Mouse (Mus musculus) stomach, postnatal 0 days (tissue): ENCODE data around the gene C130050O18Rik. TPM values are rescaled to one million over a fixed set of nuclear protein-coding genes. Genes with fewer than 3 reads are reported as not detected.

Experiments used
- ATAC-seq: fragments of 200-750 bp; cut with Nextera tagmentation; 2 replicates; pipeline ENCODE4 v1.8.0; 2017; ENCODE audit not compliant: low FRiP score, low TSS enrichment
- DNase-seq: peaks from one replicate; pipeline ENCODE4 v3.0.0-alpha.2; 2016; ENCODE audit warnings: low spot score
- H3K27ac ChIP-seq: fragments of 300-500 bp; sonication (generic); replicated peaks from 2 replicates; pipeline ENCODE4 v1.5.1; 2014; ENCODE audit warnings: mild to moderate bottlenecking, control low read depth
- H3K27me3 ChIP-seq: fragments of 300-500 bp; sonication (generic); 2 replicates; pipeline ENCODE4 v1.6.1; 2014; ENCODE audit warnings: low read length; ENCODE audit not compliant: control insufficient read depth, insufficient read depth
- H3K36me3 ChIP-seq: fragments of 300-500 bp; sonication (generic); 2 replicates; pipeline ENCODE4 v1.6.1; 2014; ENCODE audit warnings: low read length, mixed read lengths; ENCODE audit not compliant: control insufficient read depth, insufficient read depth
- H3K4me1 ChIP-seq: fragments of 300-500 bp; sonication (generic); replicated peaks from 2 replicates; pipeline ENCODE4 v1.6.1; 2014; ENCODE audit warnings: antibody characterized with exemption; ENCODE audit not compliant: control insufficient read depth, insufficient read depth
- H3K4me2 ChIP-seq: fragments of 300-500 bp; sonication (generic); replicated peaks from 2 replicates; pipeline ENCODE4 v1.6.1; 2014; ENCODE audit warnings: low read depth, mild to moderate bottlenecking, control low read depth, moderate library complexity
- H3K4me3 ChIP-seq: fragments of 300-500 bp; sonication (generic); 2 replicates; pipeline ENCODE4 v1.5.1; 2014; ENCODE audit warnings: low read depth, low read length, control low read depth
- H3K9ac ChIP-seq: fragments of 300-500 bp; sonication (generic); 2 replicates; pipeline ENCODE4 v1.6.1; 2014; ENCODE audit warnings: mild to moderate bottlenecking, low read length, control low read depth, mixed read lengths
- H3K9me3 ChIP-seq: fragments of 300-500 bp; sonication (generic); 2 replicates; pipeline ENCODE4 v1.6.1; 2016; ENCODE audit warnings: low read length; ENCODE audit not compliant: control insufficient read depth
- CTCF ChIP-seq: IDR thresholded peaks from 2 replicates; pipeline ENCODE4 v1.5.1; 2016; ENCODE audit warnings: antibody characterized with exemption, low read depth, mild to moderate bottlenecking, moderate library complexity
- EP300 ChIP-seq: optimal IDR thresholded peaks from 2 replicates; pipeline ENCODE3; 2016; ENCODE audit warnings: antibody characterized with exemption
- WGBS: fragments of 180-500 bp; shearing (Covaris S2); extraction: QIAGEN DNeasy Blood & Tissue Kit; methylation state at CpG from one replicate; pipeline ENCODE4 v1.1.7; 2014; 5-methylcytosine and 5-hydroxymethylcytosine counted together
- polyA plus RNA-seq: library from polyadenylated mRNA; unstranded; fragments of >200 nt; fragmentation: Nextera tagmentation; extraction: Ambion mirVana; gene quantifications from 2 replicates; pipeline ENCODE4 v1.2.1, GENCODE M21; 2015

Gene C130050O18Rik
- polyA plus RNA-seq, 1 experiment from 2014 or later: 0.46 TPM

DNA sequence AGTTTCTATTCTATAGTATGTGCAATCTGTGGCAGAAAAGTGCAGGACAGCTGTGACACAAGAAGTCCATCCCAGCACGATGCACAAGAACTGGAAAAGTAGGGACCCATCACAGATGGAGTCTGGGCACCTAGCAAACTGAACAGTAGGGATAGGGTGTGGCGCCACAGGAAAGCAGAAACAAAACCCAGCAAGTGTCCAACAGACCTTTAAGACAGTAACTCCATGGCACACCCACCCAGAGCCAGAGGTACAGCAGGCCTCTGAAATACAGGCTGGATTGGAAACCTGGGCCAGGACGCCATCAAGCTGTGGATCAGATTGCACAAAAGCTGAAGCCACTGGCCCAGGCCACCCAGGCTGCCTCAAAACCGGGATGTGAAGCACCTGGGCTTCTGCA, 37.9 kb downstream of the C130050O18Rik start:
- Histone ChIP-seq H3K27ac (no peak overlapping the region), H3K4me2 (no peak overlapping the region), H3K9me3 (no peaks in the 10 kb centered on the region), H3K4me1 (no peaks in the 10 kb centered on the region; the same call in 1 of the 2 replicates), H3K36me3 (no peaks in the 10 kb centered on the region), H3K9ac (no peak overlapping the region), H3K27me3 (no peaks in the 10 kb centered on the region), H3K4me3 (no peak overlapping the region)
- ATAC-seq: no peak
- WGBS: 60% methylated on average over 4 of the region's 4 CpGs
- TF ChIP-seq CTCF: no peak
- TF ChIP-seq EP300: no peak
- DNase-seq: no peak

GRCm38 (mm10) chr5:139445258-139445657, 40.2 kb downstream of the C130050O18Rik start:
- no peak for ATAC-seq
- no peak for DNase-seq
- no peaks in the 10 kb centered on the region for H3K9me3 ChIP-seq
- H3K27me3 ChIP-seq: no peaks in the 10 kb centered on the region
- WGBS: 82% methylated on average over 8 of the region's 8 CpGs
- no peak overlapping the region for H3K4me3 ChIP-seq
- no peak overlapping the region for H3K27ac ChIP-seq
- H3K36me3 ChIP-seq: no peaks in the 10 kb centered on the region
- no peak overlapping the region for H3K4me2 ChIP-seq
- H3K9ac ChIP-seq: no peak overlapping the region
- no peaks in the 10 kb centered on the region; the same call in 1 of the 2 replicates for H3K4me1 ChIP-seq
- peak; percentile 68 for TF ChIP-seq CTCF
- no peak for TF ChIP-seq EP300

GRCm38 (mm10) chr5:139448025-139448424, 42.9 kb downstream of the C130050O18Rik start:
- Histone ChIP-seq H3K4me1 (no peaks in the 10 kb centered on the region), H3K27ac (no peak overlapping the region), H3K4me2 (no peak overlapping the region), H3K4me3 (no peak overlapping the region), H3K27me3 (no peaks in the 10 kb centered on the region), H3K9ac (no peak overlapping the region), H3K36me3 (no peaks in the 10 kb centered on the region), H3K9me3 (no peaks in the 10 kb centered on the region)
- ATAC-seq: no peak
- no peak for DNase-seq
- WGBS: 76% methylated on average over 6 of the region's 6 CpGs
- TF ChIP-seq EP300 (no peak), CTCF (no peak)

GRCm38 (mm10) chr5:139449161-139449791, 44.2 kb downstream of the C130050O18Rik start:
- H3K27me3 ChIP-seq: no peaks in the 10 kb centered on the region
- H3K27ac ChIP-seq: no peak overlapping the region
- no peak overlapping the region for H3K4me3 ChIP-seq
- DNase-seq: no peak
- H3K9me3 ChIP-seq: no peaks in the 10 kb centered on the region
- H3K9ac ChIP-seq: 0 out of 2 replicates have a peak overlapping the region, but pooled peaks have one; percentile 1
- H3K4me1 ChIP-seq: no peaks in the 10 kb centered on the region
- no peak overlapping the region for H3K4me2 ChIP-seq
- H3K36me3 ChIP-seq: no peaks in the 10 kb centered on the region
- no peak for TF ChIP-seq CTCF
- no peak for TF ChIP-seq EP300
- ATAC-seq: no peak
- WGBS: 41% methylated on average over 5 of the region's 5 CpGs

DNA sequence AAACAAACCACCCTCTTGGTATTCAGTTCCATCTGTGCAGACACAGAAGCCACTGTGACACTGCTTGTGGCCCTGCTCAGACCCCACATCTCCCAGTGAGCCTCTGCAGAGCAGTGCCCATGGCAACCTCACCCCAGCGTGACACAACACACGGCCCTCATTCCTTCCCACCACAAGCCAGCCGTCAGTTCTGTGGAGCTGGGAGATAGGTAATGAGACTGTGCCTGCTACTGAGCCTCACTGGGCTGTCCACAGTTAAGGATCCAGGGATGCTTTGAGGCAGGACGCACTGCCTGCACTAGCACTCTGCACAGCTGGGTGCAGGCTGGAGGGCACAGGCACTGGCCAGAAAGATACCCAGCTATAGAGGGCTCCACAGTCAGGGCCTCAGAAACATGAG, 44.8 kb downstream of the C130050O18Rik start:
- WGBS: 37% methylated on average over 4 of the region's 4 CpGs
- Histone ChIP-seq H3K9me3 (no peaks in the 10 kb centered on the region), H3K36me3 (no peaks in the 10 kb centered on the region), H3K4me1 (no peaks in the 10 kb centered on the region), H3K4me2 (no peak overlapping the region), H3K4me3 (no peak overlapping the region), H3K27ac (no peak overlapping the region), H3K9ac (0 out of 2 replicates have a peak overlapping the region, but pooled peaks have one; percentile 1), H3K27me3 (no peaks in the 10 kb centered on the region)
- ATAC-seq: no peak
- no peak for DNase-seq
- TF ChIP-seq EP300: no peak
- TF ChIP-seq CTCF: no peak

DNA sequence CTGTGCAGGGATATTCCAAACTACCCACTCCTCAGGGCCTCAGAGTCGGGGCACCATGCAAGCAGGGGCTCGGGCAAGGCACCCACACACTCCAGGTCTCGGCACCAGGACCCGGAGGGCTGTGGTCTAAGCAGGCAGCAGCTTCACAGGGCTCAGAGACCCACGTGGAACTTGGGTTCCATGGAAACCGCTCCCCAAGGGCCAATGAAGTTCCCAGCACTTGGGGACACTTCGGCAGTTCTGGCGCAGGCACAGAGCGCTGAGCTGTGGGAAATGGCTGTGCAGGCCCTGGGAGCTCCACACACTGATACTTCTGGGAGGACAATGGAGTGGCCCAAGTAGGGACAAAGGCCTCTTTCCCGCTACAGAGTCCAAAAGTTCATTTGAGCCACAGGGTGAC, 48.0 kb downstream of the C130050O18Rik start:
- WGBS: 91% methylated on average over 10 of the region's 10 CpGs
- TF ChIP-seq EP300 (no peak), CTCF (no peak)
- H3K36me3 ChIP-seq: no peaks in the 10 kb centered on the region
- H3K4me3 ChIP-seq: no peak overlapping the region
- H3K27me3 ChIP-seq: no peaks in the 10 kb centered on the region
- H3K9ac ChIP-seq: no peak overlapping the region
- no peaks in the 10 kb centered on the region for H3K4me1 ChIP-seq
- no peaks in the 10 kb centered on the region for H3K9me3 ChIP-seq
- no peak for DNase-seq
- no peak overlapping the region for H3K4me2 ChIP-seq
- 0 out of 2 replicates have a peak overlapping the region, but pooled peaks have one; percentile 75 for H3K27ac ChIP-seq
- no peak for ATAC-seq
